Mouse (Mus musculus): ENCODE measurements around the gene Tbc1d2b. TPM values are rescaled to one million over a fixed set of nuclear protein-coding genes. Genes with fewer than 3 reads are reported as not detected.
A peak's percentile ranks its signal among the peaks of the same experiment; 100 is the strongest.

Tbc1d2b gene
- polyA plus RNA-seq, 1 experiment from 2014 or later: 9.9 TPM

DNA sequence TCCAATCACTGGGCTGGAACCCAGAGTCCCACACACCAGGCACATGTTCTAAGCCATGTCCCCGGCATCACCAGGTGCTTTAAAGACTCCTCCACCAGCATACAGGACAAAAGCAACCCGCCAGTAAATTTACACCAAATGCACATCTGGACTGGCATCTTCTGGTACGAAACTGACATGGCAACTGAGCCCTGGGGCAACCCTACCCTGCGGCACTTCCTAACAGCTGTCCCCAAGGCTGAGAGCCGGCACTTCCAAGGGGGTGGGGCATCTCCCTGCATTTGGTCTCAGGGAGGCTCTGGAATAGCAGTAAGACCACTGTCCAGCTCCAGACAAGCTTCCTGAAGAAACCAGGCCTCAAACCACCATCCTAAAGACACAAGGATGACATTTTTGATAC is 67.4 kb downstream of the Tbc1d2b start:
- Histone ChIP-seq H3K4me2 (ENCODE audit: low read depth, low read length) (no peak overlapping the region), H3K27ac (replicated peaks; ENCODE audit: low read depth, low read length) (no peak overlapping the region), H3K9me3 (replicated peaks; ENCODE audit: control insufficient read depth, low read length) (no peaks in the 10 kb centered on the region), H3K27me3 (ENCODE audit: control insufficient read depth, insufficient read depth, low read length) (no peaks in the 10 kb centered on the region), H3K4me3 (ENCODE audit: low read depth, low read length) (no peak overlapping the region), H3K9ac (replicated peaks; ENCODE audit: low read length) (no peak overlapping the region), H3K4me1 (ENCODE audit: control insufficient read depth, insufficient read depth, low read length) (no peaks in the 10 kb centered on the region), H3K36me3 (replicated peaks; ENCODE audit: control insufficient read depth, insufficient read depth, low read depth, low read length) (no peaks in the 10 kb centered on the region; the same call in none of the 2 replicates)
- ATAC-seq (replicated peaks; ENCODE audit: insufficient number of reproducible peaks, low FRiP score, low TSS enrichment, low read depth): no peak
- DNase-seq (ENCODE audit: low spot score): no peak
- WGBS: 83% methylated on average over 5 of the region's 5 CpGs

DNA sequence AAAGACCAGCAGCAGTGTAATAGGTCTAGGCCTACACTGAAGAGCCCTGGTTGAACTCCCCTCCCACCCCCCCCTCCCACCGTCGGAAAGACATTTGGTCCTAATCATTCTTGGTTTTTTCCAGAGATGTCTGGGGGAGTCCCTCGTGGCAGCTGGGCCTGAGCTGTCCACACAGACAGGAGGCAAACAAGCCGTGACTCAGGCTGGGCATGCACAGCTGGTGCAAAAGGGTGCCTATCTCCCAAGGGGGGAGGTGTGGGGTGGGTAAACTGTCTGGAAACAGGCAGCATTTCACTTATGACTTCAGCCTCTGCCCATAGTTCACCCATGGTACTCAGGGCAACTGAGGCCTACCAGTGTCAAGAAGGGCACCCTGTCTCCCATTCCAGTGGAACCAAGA is 69.1 kb downstream of the Tbc1d2b start:
- Histone ChIP-seq H3K4me1 (ENCODE audit: control insufficient read depth, insufficient read depth, low read length) (no peaks in the 10 kb centered on the region), H3K36me3 (replicated peaks; ENCODE audit: control insufficient read depth, insufficient read depth, low read depth, low read length) (no peaks in the 10 kb centered on the region; the same call in none of the 2 replicates)
- ATAC-seq (replicated peaks; ENCODE audit: insufficient number of reproducible peaks, low FRiP score, low TSS enrichment, low read depth): no peak

DNA sequence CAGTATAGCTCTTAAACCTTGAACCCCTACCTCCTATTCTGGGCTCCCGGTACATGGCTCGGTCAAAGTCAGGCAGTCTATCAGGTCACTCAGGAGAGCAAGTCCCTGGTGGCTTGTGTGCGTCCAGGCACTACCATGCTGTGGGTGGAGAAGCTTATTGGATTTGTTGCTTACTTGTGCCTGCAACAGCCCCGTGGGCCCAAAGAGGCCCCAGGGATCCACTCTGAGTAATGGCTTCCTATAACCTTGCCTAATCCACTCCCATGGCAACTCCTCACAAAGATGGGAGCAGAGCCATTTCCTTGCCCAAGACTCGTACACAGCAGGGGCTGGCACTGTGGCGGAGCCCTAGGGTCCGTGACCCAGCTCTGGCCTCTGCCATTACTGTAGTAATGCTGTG is 69.5 kb downstream of the Tbc1d2b start:
- H3K4me3 ChIP-seq (ENCODE audit: low read depth, low read length): no peak overlapping the region
- no peak overlapping the region for H3K4me2 ChIP-seq (ENCODE audit: low read depth, low read length)
- 87% methylated on average over 7 of the region's 7 CpGs for WGBS
- no peak overlapping the region for H3K27ac ChIP-seq (replicated peaks; ENCODE audit: low read depth, low read length)
- H3K27me3 ChIP-seq (ENCODE audit: control insufficient read depth, insufficient read depth, low read length): no peaks in the 10 kb centered on the region
- no peak overlapping the region for H3K9ac ChIP-seq (replicated peaks; ENCODE audit: low read length)
- H3K36me3 ChIP-seq (replicated peaks; ENCODE audit: control insufficient read depth, insufficient read depth, low read depth, low read length): no peaks in the 10 kb centered on the region; the same call in none of the 2 replicates
- DNase-seq (ENCODE audit: low spot score): no peak
- no peak for ATAC-seq (replicated peaks; ENCODE audit: insufficient number of reproducible peaks, low FRiP score, low TSS enrichment, low read depth)
- no peaks in the 10 kb centered on the region for H3K4me1 ChIP-seq (ENCODE audit: control insufficient read depth, insufficient read depth, low read length)
- no peaks in the 10 kb centered on the region for H3K9me3 ChIP-seq (replicated peaks; ENCODE audit: control insufficient read depth, low read length)

More for the DNA sequence above, 69.1 kb downstream of the Tbc1d2b start:
- Histone ChIP-seq H3K27ac (replicated peaks; ENCODE audit: low read depth, low read length) (no peak overlapping the region), H3K27me3 (ENCODE audit: control insufficient read depth, insufficient read depth, low read length) (no peaks in the 10 kb centered on the region), H3K4me3 (ENCODE audit: low read depth, low read length) (no peak overlapping the region), H3K4me2 (ENCODE audit: low read depth, low read length) (no peak overlapping the region), H3K9me3 (replicated peaks; ENCODE audit: control insufficient read depth, low read length) (no peaks in the 10 kb centered on the region), H3K9ac (replicated peaks; ENCODE audit: low read length) (no peak overlapping the region)
- WGBS: 46% methylated on average over 4 of the region's 4 CpGs
- DNase-seq (ENCODE audit: low spot score): no peak

DNA sequence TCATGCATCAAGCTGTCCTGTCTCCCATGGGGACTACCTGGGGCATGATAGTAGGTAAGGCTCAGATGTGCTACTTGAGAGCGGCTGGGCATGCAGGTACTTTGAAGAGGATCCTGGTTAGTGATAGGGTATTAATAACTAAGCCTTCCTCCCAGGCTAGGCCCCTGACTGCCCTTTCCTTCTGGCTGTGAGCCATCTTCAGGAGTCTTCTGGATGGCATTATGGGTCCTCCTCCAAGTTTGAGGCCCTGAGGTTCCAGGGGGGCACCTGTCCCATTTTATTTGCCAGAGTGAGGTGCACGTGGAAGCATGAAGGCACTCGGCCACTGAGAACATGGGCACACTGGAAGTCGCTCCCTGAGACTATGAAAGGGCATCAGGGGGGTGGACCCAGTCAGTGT is 70.1 kb downstream of the Tbc1d2b start:
- Histone ChIP-seq H3K4me1 (ENCODE audit: control insufficient read depth, insufficient read depth, low read length) (no peaks in the 10 kb centered on the region), H3K9ac (replicated peaks; ENCODE audit: low read length) (no peak overlapping the region), H3K27me3 (ENCODE audit: control insufficient read depth, insufficient read depth, low read length) (no peaks in the 10 kb centered on the region), H3K4me2 (ENCODE audit: low read depth, low read length) (no peak overlapping the region), H3K27ac (replicated peaks; ENCODE audit: low read depth, low read length) (no peak overlapping the region), H3K9me3 (replicated peaks; ENCODE audit: control insufficient read depth, low read length) (no peaks in the 10 kb centered on the region), H3K36me3 (replicated peaks; ENCODE audit: control insufficient read depth, insufficient read depth, low read depth, low read length) (no peaks in the 10 kb centered on the region; the same call in none of the 2 replicates), H3K4me3 (ENCODE audit: low read depth, low read length) (no peak overlapping the region)
- WGBS: 93% methylated on average over 4 of the region's 4 CpGs
- ATAC-seq (replicated peaks; ENCODE audit: insufficient number of reproducible peaks, low FRiP score, low TSS enrichment, low read depth) (no peak), DNase-seq (ENCODE audit: low spot score) (no peak)

DNA sequence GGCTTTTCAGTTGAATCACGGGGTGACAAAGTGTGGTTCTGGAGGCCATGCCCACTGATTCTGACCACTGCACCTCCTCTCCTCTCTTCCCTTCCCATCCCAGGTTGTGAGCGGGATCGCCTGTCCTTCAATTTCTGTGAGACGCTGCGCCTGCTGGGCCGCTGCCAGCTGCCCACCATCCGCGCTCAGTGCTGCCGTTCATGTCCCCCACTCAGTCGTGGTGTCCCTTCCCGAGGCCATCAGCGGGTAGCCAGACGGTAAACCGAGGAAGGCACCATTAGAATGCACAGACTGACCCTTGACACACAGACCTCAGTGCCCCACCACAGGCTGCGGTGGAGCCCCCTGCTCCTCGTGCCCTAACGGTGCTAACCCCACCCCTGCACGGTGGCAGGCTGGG is 71.0 kb downstream of the Tbc1d2b start:
- Histone ChIP-seq H3K4me2 (ENCODE audit: low read depth, low read length) (no peak overlapping the region), H3K4me3 (ENCODE audit: low read depth, low read length) (no peak overlapping the region), H3K4me1 (ENCODE audit: control insufficient read depth, insufficient read depth, low read length) (no peaks in the 10 kb centered on the region), H3K27me3 (ENCODE audit: control insufficient read depth, insufficient read depth, low read length) (no peaks in the 10 kb centered on the region), H3K36me3 (replicated peaks; ENCODE audit: control insufficient read depth, insufficient read depth, low read depth, low read length) (no peaks in the 10 kb centered on the region; the same call in none of the 2 replicates), H3K9me3 (replicated peaks; ENCODE audit: control insufficient read depth, low read length) (no peaks in the 10 kb centered on the region), H3K9ac (replicated peaks; ENCODE audit: low read length) (no peak overlapping the region), H3K27ac (replicated peaks; ENCODE audit: low read depth, low read length) (no peak overlapping the region)
- DNase-seq (ENCODE audit: low spot score): no peak
- WGBS: 94% methylated on average over 18 of the region's 18 CpGs
- no peak for ATAC-seq (replicated peaks; ENCODE audit: insufficient number of reproducible peaks, low FRiP score, low TSS enrichment, low read depth)

DNA sequence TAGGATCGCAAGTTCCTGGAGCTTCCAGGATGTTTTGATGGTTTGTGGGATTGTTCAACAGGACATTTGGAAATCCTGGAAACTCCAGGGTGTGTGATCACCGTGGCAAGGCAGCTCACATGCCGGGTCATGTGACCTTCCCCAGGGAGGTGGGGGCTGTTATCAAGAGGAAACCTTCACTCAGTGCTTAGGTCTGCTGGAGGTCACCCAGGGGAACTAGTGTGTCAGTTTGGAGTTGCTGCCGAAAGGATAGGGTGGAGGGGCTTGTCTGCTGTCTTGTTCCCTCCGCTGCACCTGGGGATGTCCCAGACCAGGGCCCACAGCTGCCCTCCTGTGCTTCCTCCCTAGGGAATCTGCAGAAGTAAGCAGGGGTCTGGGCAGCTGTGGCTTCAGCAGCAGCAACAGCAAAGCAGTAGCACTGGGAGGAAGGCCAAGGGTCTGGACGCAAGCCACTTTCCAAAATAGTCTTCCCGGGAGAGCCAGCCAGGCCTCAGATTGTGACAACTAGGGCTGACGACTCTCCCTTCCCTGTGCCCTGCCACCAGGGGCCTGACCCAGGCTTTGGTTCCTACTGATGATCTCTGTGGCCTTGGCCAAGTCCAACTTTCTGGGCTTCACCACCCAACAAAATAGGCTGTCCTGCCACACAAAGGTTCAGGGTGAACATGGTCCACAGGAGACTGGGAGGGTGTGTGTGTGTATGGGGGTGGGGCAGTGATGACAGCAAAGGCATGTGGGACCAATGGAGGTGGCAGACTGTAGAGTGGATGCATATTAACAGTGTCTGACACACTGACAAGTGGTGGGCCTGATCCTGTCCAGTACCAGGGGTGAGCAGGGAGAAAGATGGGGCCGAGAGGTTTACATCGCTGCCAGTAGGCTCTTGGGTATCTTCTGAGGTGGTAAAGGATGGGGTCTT is 71.8 kb downstream of the Tbc1d2b start:
- Histone ChIP-seq H3K4me1 (ENCODE audit: control insufficient read depth, insufficient read depth, low read length) (no peaks in the 10 kb centered on the region), H3K4me2 (ENCODE audit: low read depth, low read length) (no peak overlapping the region), H3K9ac (replicated peaks; ENCODE audit: low read length) (no peak overlapping the region), H3K36me3 (replicated peaks; ENCODE audit: control insufficient read depth, insufficient read depth, low read depth, low read length) (no peaks in the 10 kb centered on the region; the same call in none of the 2 replicates), H3K27ac (replicated peaks; ENCODE audit: low read depth, low read length) (no peak overlapping the region), H3K4me3 (ENCODE audit: low read depth, low read length) (no peak overlapping the region), H3K9me3 (replicated peaks; ENCODE audit: control insufficient read depth, low read length) (no peaks in the 10 kb centered on the region), H3K27me3 (ENCODE audit: control insufficient read depth, insufficient read depth, low read length) (no peaks in the 10 kb centered on the region)
- no peak for ATAC-seq (replicated peaks; ENCODE audit: insufficient number of reproducible peaks, low FRiP score, low TSS enrichment, low read depth)
- peak; percentile 5 for DNase-seq (ENCODE audit: low spot score)
- WGBS: 68% methylated on average over 10 of the region's 10 CpGs

DNA sequence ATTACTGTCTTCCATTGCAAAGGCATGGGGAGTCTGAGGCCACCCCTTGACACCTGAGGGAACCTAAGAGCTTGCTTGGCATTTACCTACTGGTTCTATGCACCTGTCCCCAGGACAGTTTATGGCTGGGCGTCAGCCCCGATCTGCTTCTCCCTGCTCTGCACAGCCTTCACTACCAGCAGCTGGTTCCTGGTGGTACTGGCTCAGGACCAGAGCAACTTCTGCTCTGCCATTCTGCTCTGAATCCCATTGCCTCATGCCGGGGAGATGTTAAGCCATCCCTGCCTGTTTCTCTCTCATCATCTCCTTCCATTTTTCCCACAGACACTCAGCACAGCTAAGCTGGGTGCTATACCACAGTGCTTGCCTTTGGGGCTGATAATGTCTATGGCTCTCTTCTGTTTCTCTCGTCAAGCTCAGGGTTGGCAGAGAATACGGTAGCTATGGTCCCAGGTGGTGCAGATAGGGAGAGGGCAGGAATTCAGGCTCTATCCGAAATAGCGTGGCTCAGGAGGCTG is 72.7 kb downstream of the Tbc1d2b start:
- Histone ChIP-seq H3K4me1 (ENCODE audit: control insufficient read depth, insufficient read depth, low read length) (no peaks in the 10 kb centered on the region), H3K36me3 (replicated peaks; ENCODE audit: control insufficient read depth, insufficient read depth, low read depth, low read length) (no peaks in the 10 kb centered on the region; the same call in none of the 2 replicates)

DNA sequence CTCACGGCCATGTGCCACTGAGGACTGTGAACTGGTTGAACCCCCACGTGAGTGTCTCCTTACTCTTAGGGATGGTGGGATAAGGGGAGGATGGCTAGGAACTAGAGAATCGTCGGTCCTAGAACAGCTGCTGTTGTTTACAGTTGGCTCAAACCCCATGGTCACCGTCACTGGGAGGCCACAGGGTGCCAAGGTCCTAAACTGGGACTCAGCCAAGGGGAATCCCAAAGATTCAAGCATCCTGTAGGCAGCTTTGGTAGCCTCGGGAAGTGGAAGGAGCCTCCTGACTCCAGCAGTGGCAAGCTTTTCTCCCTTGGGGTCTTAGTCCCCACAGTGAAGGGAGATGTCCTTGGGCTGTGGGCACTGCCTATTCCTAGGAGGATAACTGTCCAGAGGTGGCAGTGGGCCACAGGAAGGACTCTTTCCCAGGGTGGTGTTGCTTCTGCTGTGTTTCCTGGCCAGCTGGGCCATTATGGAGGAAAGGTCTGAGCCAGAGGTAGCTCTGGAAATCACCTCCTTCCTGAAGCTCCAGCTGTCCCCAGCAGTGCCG is 73.4 kb downstream of the Tbc1d2b start:
- no peak overlapping the region for H3K27ac ChIP-seq (replicated peaks; ENCODE audit: low read depth, low read length)
- ATAC-seq (replicated peaks; ENCODE audit: insufficient number of reproducible peaks, low FRiP score, low TSS enrichment, low read depth) (no peak), DNase-seq (ENCODE audit: low spot score) (no peak)
- 83% methylated on average over 7 of the region's 7 CpGs for WGBS
- H3K4me2 ChIP-seq (ENCODE audit: low read depth, low read length): no peak overlapping the region
- H3K9ac ChIP-seq (replicated peaks; ENCODE audit: low read length): no peak overlapping the region
- no peak overlapping the region for H3K4me3 ChIP-seq (ENCODE audit: low read depth, low read length)
- H3K36me3 ChIP-seq (replicated peaks; ENCODE audit: control insufficient read depth, insufficient read depth, low read depth, low read length): no peaks in the 10 kb centered on the region; the same call in none of the 2 replicates
- no peaks in the 10 kb centered on the region for H3K27me3 ChIP-seq (ENCODE audit: control insufficient read depth, insufficient read depth, low read length)
- H3K9me3 ChIP-seq (replicated peaks; ENCODE audit: control insufficient read depth, low read length): no peaks in the 10 kb centered on the region
- H3K4me1 ChIP-seq (ENCODE audit: control insufficient read depth, insufficient read depth, low read length): no peaks in the 10 kb centered on the region

More for the DNA sequence above, 72.7 kb downstream of the Tbc1d2b start:
- Histone ChIP-seq H3K4me3 (ENCODE audit: low read depth, low read length) (no peak overlapping the region), H3K4me2 (ENCODE audit: low read depth, low read length) (no peak overlapping the region), H3K27me3 (ENCODE audit: control insufficient read depth, insufficient read depth, low read length) (no peaks in the 10 kb centered on the region), H3K9me3 (replicated peaks; ENCODE audit: control insufficient read depth, low read length) (no peaks in the 10 kb centered on the region), H3K27ac (replicated peaks; ENCODE audit: low read depth, low read length) (no peak overlapping the region), H3K9ac (replicated peaks; ENCODE audit: low read length) (no peak overlapping the region)
- no peak for ATAC-seq (replicated peaks; ENCODE audit: insufficient number of reproducible peaks, low FRiP score, low TSS enrichment, low read depth)
- WGBS: 82% methylated on average over 7 of the region's 7 CpGs
- DNase-seq (ENCODE audit: low spot score): no peak
